Mouse (Mus musculus) thymus, postnatal 0 days (tissue): ENCODE measurements around the gene Ccdc170. TPM values are rescaled to one million over a fixed set of nuclear protein-coding genes. Genes with fewer than 3 reads are reported as not detected.
"Not testable (repeated sequence)": the region's sequence is repeated elsewhere in the genome, so short reads cannot be mapped to it uniquely, and the experiment has no call there.

Source experiments
- DNase-seq: peaks from one replicate; pipeline ENCODE4 v3.0.0-alpha.2; 2015; ENCODE audit warnings: low spot score
- polyA plus RNA-seq: library from polyadenylated mRNA; unstranded; fragments of >200 nt; fragmentation: Nextera tagmentation; extraction: Ambion mirVana; gene quantifications from 2 replicates; pipeline ENCODE4 v1.2.1, GENCODE M21; 2015

Gene Ccdc170
- polyA plus RNA-seq, 1 experiment from 2014 or later, result 0.23 TPM

- DNase-seq, result no peak
Observed at GRCm38 (mm10) chr10:4598916-4599315, 116.6 kb downstream of the Ccdc170 start.

GRCm38 (mm10) chr10:4599591-4599990 is 117.3 kb downstream of the Ccdc170 start:
- no peak for DNase-seq

GRCm38 (mm10) chr10:4600796-4601474 is 118.6 kb downstream of the Ccdc170 start:
- no peak for DNase-seq

GRCm38 (mm10) chr10:4601612-4602011 is 119.3 kb downstream of the Ccdc170 start:
- not testable (repeated sequence) for DNase-seq

- DNase-seq, result no peak
Observed at GRCm38 (mm10) chr10:4602466-4602865, 120.2 kb downstream of the Ccdc170 start.

GRCm38 (mm10) chr10:4604527-4605209 is 122.4 kb downstream of the Ccdc170 start:
- no peak for DNase-seq

- DNase-seq, result no peak
Observed at GRCm38 (mm10) chr10:4610234-4610633, 127.9 kb downstream of the Ccdc170 start.

GRCm38 (mm10) chr10:4611386-4612155 is 129.3 kb downstream of the Ccdc170 start, which contains the start of gene Esr1:
TSS of gene Esr1 (plus strand) at chr10:4611593.
- DNase-seq, result no peak

Other genes starting within 250 kb of the Ccdc170 start
- gene Akap12, start 216.1 kb upstream of the Ccdc170 start, polyA plus RNA-seq, result 16.0 and 16.4 TPM in 2 replicates
- 21.0 and 21.2 TPM in 2 replicates for gene Zbtb2, start 94.4 kb upstream of the Ccdc170 start, polyA plus RNA-seq
- 37.1 and 38.7 TPM in 2 replicates for gene Rmnd1, start 50.1 kb upstream of the Ccdc170 start, polyA plus RNA-seq
- 33.4 and 37.8 TPM in 2 replicates for gene Armt1, start 50.0 kb upstream of the Ccdc170 start, polyA plus RNA-seq
- 0.28 and 0.47 TPM in 2 replicates for gene Esr1, start 129.1 kb downstream of the Ccdc170 start, polyA plus RNA-seq